Mouse (Mus musculus): ENCODE results near the gene Sp9.

DNA sequence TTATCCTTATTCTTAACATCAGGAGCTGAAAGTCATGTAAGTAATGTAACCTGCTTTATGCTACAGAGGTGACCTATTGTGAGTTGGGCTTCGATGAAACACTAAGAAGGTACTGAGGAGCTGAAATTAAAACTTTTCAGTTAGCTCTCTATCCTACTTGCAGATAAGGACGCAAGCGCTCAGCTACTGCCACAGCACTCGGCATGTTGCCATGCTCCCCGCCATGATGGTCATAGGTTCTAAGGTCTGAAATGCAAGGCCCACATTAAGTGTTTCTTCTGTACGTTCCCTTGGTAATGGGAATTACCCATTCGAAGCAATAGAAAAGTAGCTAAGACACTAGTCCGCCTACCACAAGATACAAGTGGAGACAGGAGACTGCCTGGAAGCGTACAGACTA is 31.0 kb downstream of the Sp9 start:
- TF ChIP-seq TAL1 (IDR thresholded peaks at IDR 0.05; ENCODE audit: low read length) (no peak), GATA1 (IDR thresholded peaks at IDR 0.05; ENCODE audit: low read length) (no peak)

All from erythroblast, embryonic 14.5 days (primary cell).